Mouse (Mus musculus) frontal cortex, postnatal 36 days (tissue): ENCODE results near the gene Col8a1.

Experiments
- DNase-seq, 2 experiments: peaks; one replicate each; pipeline ENCODE4 v3.0.0; 2022; ENCODE audit warnings: low spot score in 2 of 2

Col8a1 gene

GRCm38 (mm10) chr16:57672251-57672650 is 82.3 kb downstream of the Col8a1 start:
- DNase-seq: no peak

GRCm38 (mm10) chr16:57671637-57672036 is 82.9 kb downstream of the Col8a1 start:
- no peak for DNase-seq

- peak in 1 of 2 experiments; percentile 28 for DNase-seq
Observed at GRCm38 (mm10) chr16:57669348-57669747, 85.2 kb downstream of the Col8a1 start.

GRCm38 (mm10) chr16:57662661-57663060 is 91.9 kb downstream of the Col8a1 start:
- DNase-seq: no peak

- no peak for DNase-seq
Observed at GRCm38 (mm10) chr16:57649888-57650287, 104.6 kb downstream of the Col8a1 start.

GRCm38 (mm10) chr16:57641346-57641885 is 113.1 kb downstream of the Col8a1 start:
- DNase-seq: no peak

- DNase-seq: no peak
Observed at GRCm38 (mm10) chr16:57634766-57635165, 119.8 kb downstream of the Col8a1 start.

GRCm38 (mm10) chr16:57634191-57634590 is 120.3 kb downstream of the Col8a1 start:
- peak; percentile 70 to 85 for DNase-seq

GRCm38 (mm10) chr16:57611768-57612167 is 142.8 kb downstream of the Col8a1 start:
- peak in 1 of 2 experiments; percentile 43 for DNase-seq

GRCm38 (mm10) chr16:57606444-57607227 is 147.9 kb downstream of the Col8a1 start, which contains the start of gene Cmss1:
Gene Cmss1 (minus strand): TSS chr16:57606864.
- DNase-seq: peak; percentile 82 to 83

- no peak for DNase-seq
Observed at GRCm38 (mm10) chr16:57601031-57601430, 153.5 kb downstream of the Col8a1 start.

- DNase-seq: no peak
Observed at GRCm38 (mm10) chr16:57597295-57597957, 157.1 kb downstream of the Col8a1 start.

- peak; percentile 7 to 50 for DNase-seq
Observed at GRCm38 (mm10) chr16:57593422-57594157, 160.9 kb downstream of the Col8a1 start.

GRCm38 (mm10) chr16:57585201-57585600 is 169.3 kb downstream of the Col8a1 start:
- DNase-seq: no peak

GRCm38 (mm10) chr16:57582008-57582407 is 172.5 kb downstream of the Col8a1 start:
- DNase-seq: no peak

- DNase-seq: no peak
Observed at GRCm38 (mm10) chr16:57580041-57580440, 174.5 kb downstream of the Col8a1 start.

- DNase-seq: no peak
Observed at GRCm38 (mm10) chr16:57577519-57577918, 177.0 kb downstream of the Col8a1 start.

GRCm38 (mm10) chr16:57575764-57576388 is 178.7 kb downstream of the Col8a1 start:
- no peak for DNase-seq
